Mouse (Mus musculus) right cerebral cortex, postnatal 36 days (tissue): ENCODE results near the gene Me3.

Experiments
- DNase-seq, 2 experiments: peaks; one replicate each; pipeline ENCODE4 v3.0.0; 2022; ENCODE audit warnings: low spot score in 2 of 2, mixed read lengths in 1 of 2

The Me3 gene

GRCm38 (mm10) chr7:89903007-89903406, 270.8 kb downstream of the Me3 start:
- DNase-seq: no peak

DNA sequence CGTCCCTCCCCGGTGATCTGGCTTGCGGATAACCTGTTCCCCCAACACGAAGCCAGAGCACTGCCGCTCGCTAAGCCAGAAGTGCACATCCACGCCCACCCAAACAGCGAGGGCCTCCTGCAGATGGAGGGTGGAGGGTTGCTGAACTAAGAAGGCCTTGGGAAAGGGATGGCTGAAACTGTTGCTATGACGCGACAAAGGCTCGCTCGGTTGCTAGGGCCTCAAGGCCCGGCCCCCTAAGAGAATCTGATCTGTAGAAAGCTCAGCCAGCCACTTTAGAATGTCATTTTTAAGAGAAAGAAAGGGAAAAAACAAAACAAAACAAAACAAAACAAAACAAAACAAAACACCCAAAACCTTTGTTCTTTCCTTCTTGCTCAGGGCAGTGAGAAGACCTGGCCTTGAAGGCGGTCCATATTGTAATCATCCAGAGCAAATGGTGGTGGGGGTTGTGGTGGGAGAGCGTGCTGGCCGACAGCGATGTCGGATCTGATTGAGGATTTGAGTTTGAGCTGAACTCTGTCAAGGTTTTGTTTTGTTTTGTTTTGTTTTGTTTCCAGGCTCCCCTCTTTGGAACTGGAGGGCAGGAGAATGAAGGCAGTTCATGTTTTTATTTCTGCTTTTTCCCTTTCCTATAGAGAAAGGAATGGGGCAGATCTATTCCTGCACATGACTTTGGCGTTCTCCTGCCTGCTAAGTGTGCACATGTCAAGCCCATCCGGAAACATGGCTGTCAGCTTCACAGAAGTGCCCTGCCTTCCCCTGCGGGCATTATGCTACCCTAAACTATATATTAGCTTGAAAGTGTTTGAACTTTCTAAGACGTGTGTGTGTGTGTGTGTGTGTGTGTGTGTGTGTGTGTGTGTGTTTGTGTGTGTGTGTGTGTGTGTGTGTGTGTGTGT, 271.5 kb downstream of the Me3 start, which contains the start of gene Ccdc81:
Gene Ccdc81, minus strand, starts transcription at position 188 of the 902 bp plus-strand sequence.
- DNase-seq: no peak
